Mouse (Mus musculus) neural tube, embryonic 11.5 days (tissue): ENCODE data around the gene Cep41. TPM values are rescaled to one million over a fixed set of nuclear protein-coding genes. Genes with fewer than 3 reads are reported as not detected.
A peak's percentile ranks its signal among the peaks of the same experiment; 100 is the strongest.

ENCODE experiments used
- ATAC-seq: fragments of 200-750 bp; cut with Nextera tagmentation; 2 replicates; pipeline ENCODE4 v1.8.0; 2017; ENCODE audit warnings: moderate number of reproducible peaks, mild to moderate bottlenecking, moderate TSS enrichment, moderate library complexity; ENCODE audit not compliant: insufficient read depth, low FRiP score, low TSS enrichment
- DNase-seq: peaks from one replicate; pipeline ENCODE4 v3.0.0-alpha.2; 2015; ENCODE audit warnings: low spot score
- H3K27ac ChIP-seq: fragments of 300-500 bp; sonication (generic); 2 replicates; pipeline ENCODE4 v1.5.1; 2014; ENCODE audit warnings: low read depth, mild to moderate bottlenecking, low read length
- H3K27me3 ChIP-seq: fragments of 300-500 bp; sonication (generic); 2 replicates; pipeline ENCODE4 v1.6.1; 2014; ENCODE audit warnings: mild to moderate bottlenecking, low read length, mixed read lengths; ENCODE audit not compliant: control insufficient read depth, insufficient read depth
- H3K36me3 ChIP-seq: fragments of 300-500 bp; sonication (generic); 2 replicates; pipeline ENCODE4 v1.6.1; 2014; ENCODE audit warnings: mild to moderate bottlenecking, low read length, moderate library complexity, mixed read lengths; ENCODE audit not compliant: control insufficient read depth, insufficient read depth
- H3K4me1 ChIP-seq: fragments of 300-500 bp; sonication (generic); 2 replicates; pipeline ENCODE4 v1.6.1; 2014; ENCODE audit warnings: low read length, mixed read lengths; ENCODE audit not compliant: control insufficient read depth, insufficient read depth
- H3K4me2 ChIP-seq: fragments of 300-500 bp; sonication (generic); 2 replicates; pipeline ENCODE4 v1.6.1; 2014; ENCODE audit warnings: low read depth, mild to moderate bottlenecking, moderate library complexity
- H3K4me3 ChIP-seq: fragments of 300-500 bp; sonication (generic); 2 replicates; pipeline ENCODE4 v1.5.1; 2014; ENCODE audit warnings: low read depth, low read length
- H3K9ac ChIP-seq: fragments of 300-500 bp; sonication (generic); 2 replicates; pipeline ENCODE4 v1.6.1; 2014; ENCODE audit warnings: mild to moderate bottlenecking, low read length
- H3K9me3 ChIP-seq: fragments of 300-500 bp; sonication (generic); 2 replicates; pipeline ENCODE4 v1.6.1; 2016; ENCODE audit warnings: low read length; ENCODE audit not compliant: control insufficient read depth
- WGBS: fragments of 180-500 bp; shearing (Covaris S2); extraction: QIAGEN DNeasy Blood & Tissue Kit; methylation state at CpG from one replicate; pipeline ENCODE4 v1.1.7; 2014; 5-methylcytosine and 5-hydroxymethylcytosine counted together
- polyA plus RNA-seq: library from polyadenylated mRNA; unstranded; fragments of >200 nt; fragmentation: Nextera tagmentation; extraction: Ambion mirVana; gene quantifications from 2 replicates; pipeline ENCODE4 v1.2.1, GENCODE M21; 2014

Gene Cep41
- polyA plus RNA-seq, 1 experiment from 2014 or later: 27.9 TPM

DNA sequence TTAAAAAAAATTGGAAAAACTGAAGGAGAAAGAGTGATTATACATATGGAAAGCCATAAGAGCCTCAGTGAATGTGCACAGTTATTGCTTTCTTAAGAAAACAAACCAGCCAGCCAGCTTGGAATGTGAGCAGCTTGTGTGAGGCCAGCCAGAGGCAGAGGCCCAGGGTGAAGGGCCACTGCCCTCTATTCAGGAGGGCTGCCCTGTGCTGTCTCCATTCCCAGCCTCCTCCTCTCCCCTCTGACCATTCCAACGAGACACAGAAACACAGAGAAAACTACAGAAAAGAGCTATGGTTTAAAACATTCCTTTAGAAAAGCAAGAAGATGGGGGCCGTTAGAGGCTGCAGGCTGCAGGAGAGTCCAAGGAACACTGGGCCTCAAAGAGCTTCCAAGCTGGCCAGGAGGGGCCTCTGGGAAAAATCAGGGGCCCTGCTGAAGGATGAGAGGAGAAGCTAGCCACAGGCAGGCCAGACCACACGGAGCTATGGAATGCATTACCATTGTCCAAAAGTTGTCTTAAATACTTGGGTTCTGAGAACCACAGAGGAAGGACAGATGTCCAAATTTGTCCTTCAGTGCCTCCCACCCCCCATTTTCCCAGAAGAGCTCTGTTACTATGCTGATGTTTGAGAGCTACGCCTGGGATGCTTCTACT is 57.2 kb downstream of the Cep41 start:
- peak overlapping the region; percentile 54 for H3K27ac ChIP-seq
- ATAC-seq (no peak), DNase-seq (peak; percentile 45)
- peaks cover 10% of the 10 kb centered on the region; the same call in 1 of the 2 replicates for H3K4me1 ChIP-seq
- 22% methylated on average over 4 of the region's 4 CpGs for WGBS
- H3K4me3 ChIP-seq: no peak overlapping the region
- H3K9me3 ChIP-seq: no peaks in the 10 kb centered on the region
- no peaks in the 10 kb centered on the region for H3K36me3 ChIP-seq
- no peaks in the 10 kb centered on the region for H3K27me3 ChIP-seq
- H3K4me2 ChIP-seq: no peak overlapping the region
- H3K9ac ChIP-seq: no peak overlapping the region

DNA sequence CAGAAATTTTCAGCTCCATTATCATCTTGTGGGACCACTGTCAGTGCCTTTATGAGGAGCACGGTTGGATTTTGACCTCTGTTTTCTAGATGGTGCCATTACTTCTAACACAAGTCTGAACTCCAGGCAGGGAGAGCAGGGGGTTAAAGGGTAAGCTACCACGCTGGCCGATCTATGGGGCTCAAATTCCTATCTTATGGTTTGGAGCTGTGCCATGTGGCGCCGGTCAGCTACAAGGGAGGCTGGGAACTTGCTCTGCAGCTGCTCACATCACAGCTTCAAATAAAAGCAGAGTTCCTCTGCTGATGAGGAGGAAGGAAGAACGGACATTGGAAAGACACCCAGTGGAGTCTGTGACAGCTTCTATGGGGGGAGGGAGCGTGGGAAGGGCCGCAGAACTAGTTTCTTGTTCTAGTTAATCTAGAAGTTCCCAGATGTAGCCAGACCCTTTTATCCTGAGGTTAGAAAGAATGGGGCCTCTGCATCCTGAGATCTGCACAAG is 58.1 kb downstream of the Cep41 start:
- Histone ChIP-seq H3K9me3 (no peaks in the 10 kb centered on the region), H3K27me3 (no peaks in the 10 kb centered on the region), H3K9ac (no peak overlapping the region), H3K36me3 (no peaks in the 10 kb centered on the region), H3K4me2 (no peak overlapping the region), H3K4me1 (peaks cover 10% of the 10 kb centered on the region; the same call in 1 of the 2 replicates), H3K4me3 (no peak overlapping the region), H3K27ac (peak overlapping the region; percentile 44; the same call in 1 of the 2 replicates)
- DNase-seq (no peak), ATAC-seq (no peak)
- 43% methylated on average over 8 of the region's 8 CpGs for WGBS

DNA sequence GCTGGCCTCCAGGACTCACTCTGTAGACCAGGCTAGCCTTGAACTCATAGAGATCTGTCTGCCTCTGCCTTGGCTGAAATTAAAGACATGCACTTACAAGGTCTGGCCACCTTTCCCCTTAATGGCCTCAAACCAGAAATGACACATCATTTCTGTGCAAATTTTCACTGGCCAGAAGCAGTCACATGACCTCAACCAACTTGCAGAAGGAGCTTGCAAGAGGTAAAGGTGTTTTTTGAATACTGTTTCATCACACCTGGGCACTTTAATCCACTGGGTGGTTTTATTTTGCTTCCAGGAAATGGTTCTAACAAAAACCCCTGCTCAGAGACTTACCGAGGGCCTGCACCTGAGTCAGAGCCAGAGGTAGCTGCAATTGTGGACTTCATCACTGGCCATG is 63.6 kb downstream of the Cep41 start:
- Histone ChIP-seq H3K9ac (no peak overlapping the region), H3K4me1 (no peaks in the 10 kb centered on the region), H3K27me3 (no peaks in the 10 kb centered on the region), H3K4me3 (no peak overlapping the region), H3K4me2 (no peak overlapping the region), H3K9me3 (no peaks in the 10 kb centered on the region), H3K36me3 (no peaks in the 10 kb centered on the region), H3K27ac (no peak overlapping the region)
- WGBS: 93% methylated on average over 1 of the region's 1 CpGs
- no peak for ATAC-seq
- no peak for DNase-seq

DNA sequence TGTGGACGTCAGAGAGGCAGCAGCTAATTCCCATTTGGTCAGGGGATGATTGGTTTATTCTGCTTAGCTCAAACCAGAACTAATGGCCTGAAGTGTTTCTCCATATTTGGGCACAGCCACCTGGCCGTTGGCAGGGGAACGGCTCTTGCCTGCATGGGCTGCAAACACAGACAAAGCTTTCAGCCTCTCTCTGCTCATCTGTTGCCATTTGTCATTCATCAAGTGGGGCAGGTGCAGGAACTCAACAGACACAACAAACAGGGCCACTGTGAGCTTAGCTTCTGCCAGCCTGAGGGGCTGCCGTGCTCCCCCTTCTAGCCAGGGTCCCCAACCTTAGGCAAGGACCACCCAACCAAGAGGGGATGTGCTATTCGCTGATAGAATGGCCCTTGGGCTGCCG is 65.4 kb downstream of the Cep41 start:
- peak; percentile 53 for DNase-seq
- Histone ChIP-seq H3K9me3 (no peaks in the 10 kb centered on the region), H3K4me2 (no peak overlapping the region), H3K9ac (no peak overlapping the region), H3K4me1 (no peaks in the 10 kb centered on the region), H3K36me3 (no peaks in the 10 kb centered on the region), H3K27ac (0 out of 2 replicates have a peak overlapping the region, but pooled peaks have one; percentile 37), H3K4me3 (no peak overlapping the region), H3K27me3 (no peaks in the 10 kb centered on the region)
- WGBS: 42% methylated on average over 6 of the region's 6 CpGs
- ATAC-seq: no peak

DNA sequence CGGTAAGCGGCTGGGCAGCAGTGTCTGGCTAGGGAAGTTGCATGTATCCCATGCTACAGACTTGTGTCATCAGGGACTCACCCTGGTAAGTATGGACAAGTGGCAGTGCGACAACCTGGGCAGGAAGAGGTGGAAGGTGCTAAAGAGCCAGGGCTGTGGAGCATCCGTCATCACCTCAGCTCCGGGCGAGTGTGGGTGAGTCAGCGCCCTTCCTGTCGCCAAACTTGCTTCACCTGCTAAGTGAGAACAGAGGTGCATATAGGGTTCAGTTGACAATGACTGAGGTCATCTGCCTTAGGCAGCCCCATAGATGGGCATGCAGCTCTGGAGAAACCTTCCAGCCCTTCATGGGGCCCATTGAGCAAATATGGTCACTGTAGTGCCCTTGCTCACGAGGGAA is 68.8 kb downstream of the Cep41 start:
- Histone ChIP-seq H3K27me3 (no peaks in the 10 kb centered on the region), H3K27ac (no peak overlapping the region), H3K4me3 (no peak overlapping the region), H3K36me3 (no peaks in the 10 kb centered on the region), H3K4me2 (no peak overlapping the region), H3K4me1 (no peaks in the 10 kb centered on the region), H3K9me3 (no peaks in the 10 kb centered on the region), H3K9ac (no peak overlapping the region)
- ATAC-seq: no peak
- no peak for DNase-seq
- WGBS: 94% methylated on average over 9 of the region's 9 CpGs

DNA sequence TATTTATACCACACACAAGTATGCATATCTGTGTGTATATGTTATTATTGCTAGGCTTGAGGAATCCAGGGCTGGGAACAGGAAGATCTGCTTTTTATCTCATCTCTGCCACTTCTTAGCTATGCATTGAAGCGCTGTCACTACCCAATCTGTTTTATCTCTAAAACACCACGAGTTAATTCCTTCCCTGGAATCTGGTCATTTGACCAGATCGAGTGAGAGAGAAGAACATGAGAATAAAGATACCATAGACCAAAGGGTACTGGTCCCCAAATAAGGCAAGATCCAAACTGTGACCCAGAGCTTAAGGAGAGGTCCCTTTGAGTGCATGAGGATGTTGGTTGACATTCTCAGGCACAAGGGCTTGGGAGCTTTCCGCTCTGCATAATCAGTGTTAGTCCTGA is 71.6 kb downstream of the Cep41 start:
- DNase-seq (no peak), ATAC-seq (no peak)
- H3K4me2 ChIP-seq: no peak overlapping the region
- H3K36me3 ChIP-seq: no peaks in the 10 kb centered on the region
- 85% methylated on average over 4 of the region's 4 CpGs for WGBS
- no peak overlapping the region for H3K9ac ChIP-seq
- no peaks in the 10 kb centered on the region for H3K9me3 ChIP-seq
- H3K4me3 ChIP-seq: no peak overlapping the region
- H3K27ac ChIP-seq: no peak overlapping the region
- peaks cover 19% of the 10 kb centered on the region for H3K4me1 ChIP-seq
- no peaks in the 10 kb centered on the region for H3K27me3 ChIP-seq

DNA sequence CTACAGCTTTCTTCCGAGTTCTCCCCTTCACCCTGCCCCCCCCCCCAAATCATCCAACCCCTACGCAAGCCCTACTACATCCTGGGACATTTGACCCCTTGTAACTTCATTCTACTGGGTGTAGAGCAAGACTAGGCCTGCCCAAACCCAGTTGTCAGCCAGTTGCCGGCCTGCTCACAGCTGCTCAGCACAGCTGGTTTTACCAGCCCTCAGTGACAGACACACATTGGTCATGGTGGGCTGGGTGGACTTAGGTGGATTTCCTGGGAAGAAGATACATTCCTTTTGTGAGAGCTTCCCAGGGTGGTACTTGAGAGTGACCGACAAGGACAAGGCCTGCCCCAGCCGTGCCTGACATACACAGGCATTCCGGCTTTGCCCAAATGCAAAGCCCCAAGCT is 72.6 kb downstream of the Cep41 start:
- no peak for DNase-seq
- H3K4me1 ChIP-seq: peaks cover 28% of the 10 kb centered on the region
- no peaks in the 10 kb centered on the region for H3K36me3 ChIP-seq
- H3K4me3 ChIP-seq: no peak overlapping the region
- no peaks in the 10 kb centered on the region for H3K9me3 ChIP-seq
- H3K27me3 ChIP-seq: no peaks in the 10 kb centered on the region
- H3K27ac ChIP-seq: no peak overlapping the region
- H3K9ac ChIP-seq: no peak overlapping the region
- no peak for ATAC-seq
- WGBS: 86% methylated on average over 6 of the region's 6 CpGs
- H3K4me2 ChIP-seq: no peak overlapping the region

DNA sequence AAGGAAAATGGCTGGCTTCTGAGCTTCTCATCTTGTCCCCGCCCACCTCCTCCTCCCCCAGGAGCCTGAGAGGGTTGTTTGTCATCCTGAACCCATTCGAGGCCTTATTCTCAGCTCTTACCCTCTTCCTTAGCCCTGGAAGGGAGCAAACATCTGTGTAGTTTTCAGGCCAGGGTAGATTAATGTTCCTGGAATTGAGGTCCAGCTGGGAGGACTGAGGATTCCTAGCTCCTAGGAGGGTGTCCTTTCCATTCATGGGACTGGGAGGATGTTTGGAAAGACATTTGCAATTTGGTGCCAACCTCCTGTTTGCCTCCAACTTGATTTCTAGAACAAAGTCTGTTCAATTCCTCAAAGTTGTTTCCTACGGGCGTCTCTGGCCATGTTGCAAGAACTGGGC is 73.0 kb downstream of the Cep41 start:
- Histone ChIP-seq H3K36me3 (no peaks in the 10 kb centered on the region), H3K27ac (0 out of 2 replicates have a peak overlapping the region, but pooled peaks have one; percentile 1), H3K9me3 (no peaks in the 10 kb centered on the region), H3K9ac (no peak overlapping the region), H3K4me1 (peaks cover 32% of the 10 kb centered on the region), H3K4me2 (no peak overlapping the region), H3K27me3 (no peaks in the 10 kb centered on the region), H3K4me3 (no peak overlapping the region)
- WGBS: 82% methylated on average over 4 of the region's 4 CpGs
- ATAC-seq: no peak
- DNase-seq: no peak

DNA sequence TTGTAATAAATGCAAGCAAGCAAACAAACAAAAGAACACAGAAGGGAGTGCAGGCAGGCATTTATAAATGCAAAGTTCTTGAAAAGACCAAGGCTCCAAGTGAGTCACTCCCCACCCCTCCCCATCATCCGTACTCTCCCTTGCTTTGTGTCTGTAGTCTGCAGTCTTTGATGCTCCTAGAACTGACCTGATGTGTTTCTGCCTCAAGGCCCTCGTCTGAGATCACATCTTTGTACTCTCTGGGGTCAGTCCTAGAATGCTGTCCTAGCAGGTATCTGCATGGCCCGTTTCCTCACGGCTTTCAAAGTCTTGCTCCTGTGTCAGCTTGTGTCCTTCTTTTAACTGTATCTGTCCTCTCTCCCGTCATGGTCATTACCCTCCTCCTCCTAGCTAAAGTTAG is 73.9 kb downstream of the Cep41 start:
- Histone ChIP-seq H3K27ac (no peak overlapping the region), H3K4me1 (peaks cover 39% of the 10 kb centered on the region), H3K4me3 (no peak overlapping the region), H3K4me2 (no peak overlapping the region), H3K27me3 (no peaks in the 10 kb centered on the region), H3K9me3 (no peaks in the 10 kb centered on the region), H3K36me3 (no peaks in the 10 kb centered on the region), H3K9ac (no peak overlapping the region)
- DNase-seq (no peak), ATAC-seq (no peak)
- 68% methylated on average over 5 of the region's 5 CpGs for WGBS
